Mouse (Mus musculus) heart, postnatal 0 days (tissue): ENCODE data around the gene Ssc4d. TPM values are rescaled to one million over a fixed set of nuclear protein-coding genes. Genes with fewer than 3 reads are reported as not detected.

Source experiments
- ATAC-seq: fragments of 200-750 bp; cut with Nextera tagmentation; 2 replicates; pipeline ENCODE4 v1.8.0; 2017; ENCODE audit warnings: low read depth, moderate number of reproducible peaks, moderate library complexity; ENCODE audit not compliant: insufficient read depth
- DNase-seq: peaks from one replicate; pipeline ENCODE4 v3.0.0-alpha.2; 2016; ENCODE audit warnings: low spot score
- H3K27ac ChIP-seq: fragments of 300-500 bp; sonication (generic); 2 replicates; pipeline ENCODE4 v1.5.1; 2014; ENCODE audit warnings: low read depth, mild to moderate bottlenecking
- H3K27me3 ChIP-seq: fragments of 300-500 bp; sonication (generic); 2 replicates; pipeline ENCODE4 v1.6.1; 2014; ENCODE audit warnings: low read length, mixed read lengths; ENCODE audit not compliant: control insufficient read depth, insufficient read depth
- H3K36me3 ChIP-seq: fragments of 300-500 bp; sonication (generic); replicated peaks from 2 replicates; pipeline ENCODE4 v1.6.1; 2014; ENCODE audit warnings: low read length, mixed read lengths; ENCODE audit not compliant: control insufficient read depth, insufficient read depth
- H3K4me1 ChIP-seq: fragments of 300-500 bp; sonication (generic); 2 replicates; pipeline ENCODE4 v1.6.1; 2014; ENCODE audit warnings: antibody characterized with exemption; ENCODE audit not compliant: control insufficient read depth, insufficient read depth
- H3K4me2 ChIP-seq: fragments of 300-500 bp; sonication (generic); 2 replicates; pipeline ENCODE4 v1.6.1; 2014; ENCODE audit warnings: low read depth, mild to moderate bottlenecking, low read length, moderate library complexity
- H3K4me3 ChIP-seq: fragments of 300-500 bp; sonication (generic); 2 replicates; pipeline ENCODE4 v1.5.1; 2014; ENCODE audit warnings: low read depth, low read length
- H3K9ac ChIP-seq: fragments of 300-500 bp; sonication (generic); replicated peaks from 2 replicates; pipeline ENCODE4 v1.6.1; 2014; ENCODE audit warnings: low read depth, low read length, mixed read lengths
- H3K9me3 ChIP-seq: fragments of 300-500 bp; sonication (generic); replicated peaks from 2 replicates; pipeline ENCODE4 v1.6.1; 2016; ENCODE audit warnings: low read length; ENCODE audit not compliant: control insufficient read depth
- CTCF ChIP-seq: IDR thresholded peaks from 2 replicates; pipeline ENCODE4 v1.5.1; 2016; ENCODE audit warnings: antibody characterized with exemption, control low read depth, low read depth
- EP300 ChIP-seq: IDR thresholded peaks from 2 replicates; pipeline ENCODE4 v1.6.1; 2016; ENCODE audit warnings: antibody characterized with exemption, low read depth
- WGBS: fragments of 180-500 bp; shearing (Covaris S2); extraction: QIAGEN DNeasy Blood & Tissue Kit; methylation state at CpG from one replicate; pipeline ENCODE4 v1.1.7; 2014; 5-methylcytosine and 5-hydroxymethylcytosine counted together
- polyA plus RNA-seq: library from polyadenylated mRNA; unstranded; fragments of >200 nt; fragmentation: Nextera tagmentation; extraction: Ambion mirVana; gene quantifications from 2 replicates; pipeline ENCODE4 v1.2.1, GENCODE M21; 2015
- total RNA-seq: library from RNA; depleted of rRNA; stranded (reverse); fragments of >200 nt; gene quantifications from 2 replicates; pipeline ENCODE4 v1.2.3, GENCODE M21; 2014; ENCODE audit warnings: low replicate concordance; rRNA removed

Ssc4d gene
- total RNA-seq, result 1.3 and 3.6 TPM in 2 replicates
- 0.55 and 0.56 TPM in 2 replicates for polyA plus RNA-seq

DNA sequence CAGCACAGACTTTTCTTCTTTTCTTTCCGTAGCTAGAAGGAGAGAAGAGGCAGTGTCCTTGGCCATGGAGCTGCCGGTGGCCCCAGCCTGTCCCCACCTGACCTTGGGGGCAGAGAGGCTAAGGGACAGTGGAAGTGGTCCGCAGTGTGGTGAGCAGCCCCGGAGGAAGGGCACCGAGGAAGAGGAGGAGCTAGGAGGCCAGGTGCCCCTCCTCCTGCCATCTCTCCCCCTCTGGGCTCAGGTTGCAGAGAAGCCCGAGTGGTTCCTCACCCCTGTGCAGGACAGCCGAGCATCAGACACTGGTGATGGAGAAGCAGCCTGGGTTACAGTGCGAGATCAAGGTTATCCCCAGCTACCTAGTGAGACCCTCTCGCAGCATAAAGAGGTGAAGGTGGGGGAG is at the start of gene Ssc4d:
Ssc4d (minus strand) TSS at position 167 of the 400 bp plus-strand sequence.
- no peaks in the 10 kb centered on the region for H3K9me3 ChIP-seq
- no peaks in the 10 kb centered on the region for H3K4me1 ChIP-seq
- WGBS, result 35% methylated on average over 9 of the region's 9 CpGs
- H3K4me2 ChIP-seq, result no peak within 1 kb of the TSS
- no peak for ATAC-seq
- no peak within 1 kb of the TSS for H3K4me3 ChIP-seq
- DNase-seq, result no peak
- H3K36me3 ChIP-seq, result no peaks in the 10 kb centered on the region
- no peak within 1 kb of the TSS for H3K9ac ChIP-seq
- H3K27me3 ChIP-seq, result no peaks in the 10 kb centered on the region
- H3K27ac ChIP-seq, result no peak within 1 kb of the TSS
- TF ChIP-seq EP300, result no peak
- no peak for TF ChIP-seq CTCF

DNA sequence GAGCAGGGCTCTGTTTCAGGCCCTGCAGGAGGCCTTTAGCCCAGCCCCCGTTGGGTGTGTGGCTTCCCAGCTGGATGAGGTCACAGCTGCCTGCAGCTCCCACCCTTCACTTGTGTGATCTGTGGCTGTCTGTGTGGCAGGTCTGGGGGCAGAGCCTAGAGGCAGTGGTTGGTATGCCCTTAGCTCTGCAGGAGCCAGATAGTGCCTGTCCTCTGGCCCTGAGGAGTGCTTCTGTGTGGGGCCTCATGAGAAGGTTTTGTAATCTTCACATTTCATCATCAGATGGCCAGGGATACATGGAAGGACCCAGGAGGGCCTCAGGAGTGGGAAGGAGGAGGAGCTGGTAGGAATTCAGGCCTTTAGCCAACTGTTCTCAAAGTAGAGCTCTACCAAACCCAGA is 45.6 kb upstream of the Ssc4d start:
- ATAC-seq, result no peak
- no peaks in the 10 kb centered on the region for H3K9me3 ChIP-seq
- peaks cover 10% of the 10 kb centered on the region; the same call in 1 of the 2 replicates for H3K36me3 ChIP-seq
- TF ChIP-seq EP300, result no peak
- DNase-seq, result no peak
- 17% methylated on average over 1 of the region's 1 CpGs for WGBS
- H3K27ac ChIP-seq, result no peak overlapping the region
- no peaks in the 10 kb centered on the region for H3K27me3 ChIP-seq
- no peak overlapping the region for H3K4me2 ChIP-seq
- H3K4me1 ChIP-seq, result peaks cover 29% of the 10 kb centered on the region
- no peak overlapping the region for H3K9ac ChIP-seq
- H3K4me3 ChIP-seq, result no peak overlapping the region

DNA sequence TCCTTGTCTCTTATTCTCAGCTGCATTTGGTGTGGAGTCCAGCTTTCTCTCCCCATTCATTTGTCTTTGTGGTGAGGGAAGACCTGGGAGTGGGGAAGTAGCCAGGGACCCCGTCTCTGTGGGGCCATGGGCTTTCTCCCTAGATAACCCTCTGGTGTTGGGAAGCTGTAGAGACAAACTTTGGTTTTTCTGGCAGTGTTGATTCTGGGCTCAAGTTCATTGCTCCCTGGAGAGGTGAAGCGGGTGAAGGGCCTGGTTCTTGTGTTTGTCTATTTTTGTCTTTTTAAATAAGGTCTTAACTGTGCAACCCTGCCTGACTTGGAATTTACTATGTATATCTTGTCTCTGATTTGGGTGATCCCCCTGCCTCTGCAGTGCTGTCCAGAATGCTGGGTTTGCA is 44.4 kb upstream of the Ssc4d start:
- H3K36me3 ChIP-seq, result peaks cover 10% of the 10 kb centered on the region; the same call in 1 of the 2 replicates
- peaks cover 29% of the 10 kb centered on the region for H3K4me1 ChIP-seq
- no peak overlapping the region for H3K4me3 ChIP-seq
- H3K27ac ChIP-seq, result no peak overlapping the region
- WGBS, result 63% methylated on average over 2 of the region's 2 CpGs
- no peak overlapping the region; the same call in 1 of the 2 replicates for H3K9ac ChIP-seq
- ATAC-seq, result no peak
- no peaks in the 10 kb centered on the region for H3K27me3 ChIP-seq
- no peak overlapping the region for H3K4me2 ChIP-seq
- no peak for DNase-seq
- TF ChIP-seq EP300, result no peak
- TF ChIP-seq CTCF, result no peak
- no peaks in the 10 kb centered on the region for H3K9me3 ChIP-seq

DNA sequence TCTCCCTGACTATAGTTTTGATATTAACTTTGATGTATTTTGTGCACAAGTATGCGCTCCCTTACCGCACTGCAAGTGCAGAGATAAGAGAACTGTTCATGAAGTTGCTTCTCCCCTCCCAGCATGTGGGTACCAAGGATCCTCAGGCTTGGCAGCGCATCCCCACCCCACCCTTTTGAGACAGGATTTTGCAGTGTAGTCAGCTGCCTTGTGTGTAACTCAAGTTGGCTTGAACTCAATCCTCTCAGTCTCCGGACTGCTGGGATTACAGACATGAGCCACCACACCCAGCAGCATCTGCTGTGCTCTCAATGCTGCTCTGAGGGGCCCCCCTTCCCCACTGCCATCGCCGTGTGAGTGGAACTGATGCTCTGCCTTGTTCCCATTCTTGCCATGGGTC is 42.9 kb upstream of the Ssc4d start:
- Histone ChIP-seq H3K4me3 (no peak overlapping the region), H3K27ac (no peak overlapping the region), H3K27me3 (no peaks in the 10 kb centered on the region), H3K4me1 (peaks cover 29% of the 10 kb centered on the region), H3K9me3 (no peaks in the 10 kb centered on the region), H3K4me2 (no peak overlapping the region), H3K9ac (no peak overlapping the region), H3K36me3 (peaks cover 19% of the 10 kb centered on the region)
- TF ChIP-seq CTCF (no peak), EP300 (no peak)
- WGBS, result 72% methylated on average over 6 of the region's 6 CpGs
- DNase-seq, result no peak
- ATAC-seq, result no peak

DNA sequence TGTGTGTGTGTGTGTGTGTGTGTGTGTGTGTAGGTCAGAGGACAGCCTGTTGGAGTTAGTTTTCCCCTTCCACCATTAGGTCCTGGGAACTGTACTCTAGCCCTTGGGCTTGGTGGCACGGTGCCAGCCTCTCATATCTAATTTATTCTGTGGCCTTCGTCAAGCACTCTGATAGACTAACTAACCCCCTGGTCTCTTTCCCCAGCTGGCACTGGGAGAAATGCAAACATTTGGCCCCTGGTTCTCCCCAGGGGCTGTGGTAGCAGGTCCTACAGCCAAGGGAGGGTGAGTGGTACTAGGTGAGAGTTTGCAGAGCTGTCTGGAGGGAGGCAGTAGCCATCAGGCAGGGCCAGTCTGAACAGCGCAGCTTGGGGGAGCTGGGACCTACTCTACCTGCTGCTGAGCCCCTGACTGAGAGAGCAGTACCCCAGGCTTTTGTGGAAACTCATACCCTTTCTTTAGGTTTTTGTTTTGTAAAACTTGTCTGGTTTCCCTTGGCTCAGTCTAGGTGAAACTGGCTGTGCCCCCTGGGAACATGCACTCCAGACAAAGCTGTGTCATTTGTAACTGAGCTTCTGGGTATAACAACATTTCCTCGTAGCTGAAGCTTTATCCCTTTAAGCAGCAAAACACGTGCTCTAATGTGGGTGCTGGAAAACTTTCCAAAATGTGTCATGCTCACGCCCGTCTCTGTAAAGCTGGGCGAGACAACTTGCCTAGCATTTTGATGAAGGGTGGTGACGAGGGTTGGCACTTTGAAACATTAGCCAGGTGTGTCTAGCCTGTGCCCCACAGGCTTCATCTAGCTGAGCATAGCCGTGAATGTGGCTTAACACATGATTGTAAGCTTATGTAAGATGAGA is 41.9 kb upstream of the Ssc4d start:
- WGBS, result 44% methylated on average over 10 of the region's 10 CpGs
- peaks cover 22% of the 10 kb centered on the region for H3K36me3 ChIP-seq
- peak overlapping the region; percentile 77 for H3K27ac ChIP-seq
- ATAC-seq (peak; percentile 13; the same call in 1 of the 2 replicates), DNase-seq (no peak)
- no peak overlapping the region for H3K4me2 ChIP-seq
- H3K4me3 ChIP-seq, result no peak overlapping the region
- H3K9me3 ChIP-seq, result no peaks in the 10 kb centered on the region
- no peak overlapping the region for H3K9ac ChIP-seq
- H3K27me3 ChIP-seq, result no peaks in the 10 kb centered on the region
- H3K4me1 ChIP-seq, result peaks cover 29% of the 10 kb centered on the region
- TF ChIP-seq CTCF (no peak), EP300 (no peak)
